Mouse (Mus musculus) kidney, embryonic 16.5 days (tissue): ENCODE measurements at regions not wholly inside any gene's neighbourhood (a gene's known extent, or its start where the extent isn't known, plus 50 kb on each side); places are given as distances from the start of the nearest gene placed in this dataset.
"Not testable (repeated sequence)": the region's sequence is repeated elsewhere in the genome, so short reads cannot be mapped to it uniquely, and the experiment has no call there.

Experiments
- ATAC-seq: fragments of 200-750 bp; cut with Nextera tagmentation; 2 replicates; pipeline ENCODE4 v1.8.0; 2017; ENCODE audit warnings: moderate TSS enrichment; ENCODE audit not compliant: low FRiP score, low TSS enrichment
- H3K27ac ChIP-seq: fragments of 300-500 bp; sonication (generic); 2 replicates; pipeline ENCODE4 v1.5.1; 2014; ENCODE audit warnings: low read length
- H3K27me3 ChIP-seq: fragments of 300-500 bp; sonication (generic); 2 replicates; pipeline ENCODE4 v1.6.1; 2014; ENCODE audit warnings: low read length, control low read depth, mixed read lengths; ENCODE audit not compliant: insufficient read depth
- H3K36me3 ChIP-seq: fragments of 300-500 bp; sonication (generic); 2 replicates; pipeline ENCODE4 v1.6.1; 2014; ENCODE audit warnings: low read length, control low read depth, mixed read lengths; ENCODE audit not compliant: insufficient read depth
- H3K4me1 ChIP-seq: fragments of 300-500 bp; sonication (generic); 2 replicates; pipeline ENCODE4 v1.6.1; 2014; ENCODE audit warnings: low read length, control low read depth, mixed read lengths; ENCODE audit not compliant: insufficient read depth
- H3K4me2 ChIP-seq: fragments of 300-500 bp; sonication (generic); replicated peaks from 2 replicates; pipeline ENCODE4 v1.6.1; 2014; ENCODE audit warnings: low read depth, low read length
- H3K4me3 ChIP-seq: fragments of 300-500 bp; sonication (generic); 2 replicates; pipeline ENCODE4 v1.5.1; 2014; ENCODE audit warnings: mild to moderate bottlenecking, low read length
- H3K9ac ChIP-seq: fragments of 300-500 bp; sonication (generic); replicated peaks from 2 replicates; pipeline ENCODE4 v1.6.1; 2014; ENCODE audit warnings: low read length
- H3K9me3 ChIP-seq: fragments of 300-500 bp; sonication (generic); 2 replicates; pipeline ENCODE4 v1.6.1; 2016; ENCODE audit warnings: low read length, control low read depth
- WGBS: fragments of 180-500 bp; shearing (Covaris S2); extraction: QIAGEN DNeasy Blood & Tissue Kit; methylation state at CpG from one replicate; pipeline ENCODE4 v1.1.7; 2014; 5-methylcytosine and 5-hydroxymethylcytosine counted together

GRCm38 (mm10) chr12:109747776-109748175, 147.6 kb upstream of the Rtl1 start:
- no peak overlapping the region for H3K27ac ChIP-seq
- ATAC-seq = no peak
- H3K36me3 ChIP-seq = no peaks in the 10 kb centered on the region
- H3K4me3 ChIP-seq = no peak overlapping the region
- H3K4me2 ChIP-seq = no peak overlapping the region
- no peak overlapping the region for H3K9ac ChIP-seq
- peaks cover 23% of the 10 kb centered on the region for H3K4me1 ChIP-seq
- no peaks in the 10 kb centered on the region for H3K9me3 ChIP-seq
- H3K27me3 ChIP-seq = peaks cover 5% of the 10 kb centered on the region; the same call in 1 of the 2 replicates
- 63% methylated on average over 13 of the region's 13 CpGs for WGBS

GRCm38 (mm10) chr12:109748326-109749059, 148.4 kb upstream of the Rtl1 start:
- Histone ChIP-seq H3K4me3 (no peak overlapping the region), H3K27ac (no peak overlapping the region), H3K9ac (no peak overlapping the region), H3K4me1 (peaks cover 23% of the 10 kb centered on the region), H3K9me3 (no peaks in the 10 kb centered on the region), H3K36me3 (no peaks in the 10 kb centered on the region), H3K27me3 (peaks cover 5% of the 10 kb centered on the region; the same call in 1 of the 2 replicates), H3K4me2 (no peak overlapping the region)
- WGBS = 61% methylated on average over 12 of the region's 12 CpGs
- ATAC-seq = no peak

GRCm38 (mm10) chr12:109749256-109749655, 149.1 kb upstream of the Rtl1 start:
- H3K9me3 ChIP-seq = no peaks in the 10 kb centered on the region
- peaks cover 23% of the 10 kb centered on the region for H3K4me1 ChIP-seq
- peaks cover 5% of the 10 kb centered on the region; the same call in 1 of the 2 replicates for H3K27me3 ChIP-seq
- H3K9ac ChIP-seq = peak overlapping the region; percentile 19; the same call in 1 of the 2 replicates
- H3K4me3 ChIP-seq = no peak overlapping the region
- no peaks in the 10 kb centered on the region for H3K36me3 ChIP-seq
- peak overlapping the region; percentile 48 for H3K4me2 ChIP-seq
- WGBS = 35% methylated on average over 2 of the region's 2 CpGs
- H3K27ac ChIP-seq = no peak overlapping the region
- no peak for ATAC-seq

GRCm38 (mm10) chr12:109749711-109750243, 149.6 kb upstream of the Rtl1 start:
- peak overlapping the region; percentile 48 for H3K4me2 ChIP-seq
- peak; percentile 92 for ATAC-seq
- no peak overlapping the region for H3K27ac ChIP-seq
- H3K27me3 ChIP-seq = peaks cover 5% of the 10 kb centered on the region; the same call in 1 of the 2 replicates
- H3K4me1 ChIP-seq = peaks cover 23% of the 10 kb centered on the region
- 2% methylated on average over 14 of the region's 14 CpGs for whole genome bisulfite sequencing
- H3K36me3 ChIP-seq = no peaks in the 10 kb centered on the region
- H3K4me3 ChIP-seq = peak overlapping the region; percentile 21
- no peaks in the 10 kb centered on the region for H3K9me3 ChIP-seq
- H3K9ac ChIP-seq = peak overlapping the region; percentile 42; the same call in 1 of the 2 replicates

GRCm38 (mm10) chr12:109754986-109755385, 154.9 kb upstream of the Rtl1 start:
- Histone ChIP-seq H3K4me2 (no peak overlapping the region), H3K4me1 (0 out of 2 replicates have a peak, but pooled peaks cover 3% of the 10 kb centered on the region), H3K4me3 (no peak overlapping the region), H3K27me3 (0 out of 2 replicates have a peak, but pooled peaks cover 5% of the 10 kb centered on the region), H3K36me3 (no peaks in the 10 kb centered on the region), H3K9me3 (no peaks in the 10 kb centered on the region), H3K27ac (no peak overlapping the region), H3K9ac (no peak overlapping the region)
- no peak for ATAC-seq
- WGBS = 89% methylated on average over 7 of the region's 7 CpGs

- Histone ChIP-seq H3K27me3 (no peaks in the 10 kb centered on the region), H3K36me3 (no peaks in the 10 kb centered on the region), H3K9ac (no peak overlapping the region), H3K9me3 (no peaks in the 10 kb centered on the region), H3K27ac (no peak overlapping the region), H3K4me3 (no peak overlapping the region), H3K4me1 (no peaks in the 10 kb centered on the region), H3K4me2 (no peak overlapping the region)
- 64% methylated on average over 4 of the region's 4 CpGs for WGBS
- ATAC-seq = no peak
These were observed 164.2 kb upstream of the Rtl1 start for GRCm38 (mm10) chr12:109764293-109764692.

GRCm38 (mm10) chr12:109766602-109767001, 166.5 kb upstream of the Rtl1 start:
- not testable (repeated sequence) for H3K4me2 ChIP-seq, ATAC-seq, H3K27ac ChIP-seq, H3K9me3 ChIP-seq, H3K4me3 ChIP-seq, H3K9ac ChIP-seq, H3K4me1 ChIP-seq, H3K36me3 ChIP-seq, H3K27me3 ChIP-seq
- WGBS = 86% methylated on average over 5 of the region's 5 CpGs

- Histone ChIP-seq H3K27ac (no peak overlapping the region), H3K4me1 (no peaks in the 10 kb centered on the region), H3K36me3 (no peaks in the 10 kb centered on the region), H3K9me3 (no peaks in the 10 kb centered on the region), H3K4me3 (no peak overlapping the region), H3K9ac (no peak overlapping the region), H3K27me3 (no peaks in the 10 kb centered on the region), H3K4me2 (no peak overlapping the region)
- 75% methylated on average over 2 of the region's 2 CpGs for WGBS
- ATAC-seq = no peak
These were observed 172.4 kb upstream of the Rtl1 start for GRCm38 (mm10) chr12:109772543-109772942.

- H3K4me3 ChIP-seq = no peak overlapping the region
- ATAC-seq = no peak
- H3K27ac ChIP-seq = no peak overlapping the region
- WGBS = 89% methylated on average over 3 of the region's 3 CpGs
- H3K4me2 ChIP-seq = no peak overlapping the region
- H3K27me3 ChIP-seq = no peaks in the 10 kb centered on the region
- no peaks in the 10 kb centered on the region for H3K36me3 ChIP-seq
- no peak overlapping the region for H3K9ac ChIP-seq
- no peaks in the 10 kb centered on the region for H3K4me1 ChIP-seq
- H3K9me3 ChIP-seq = no peaks in the 10 kb centered on the region
These were observed 173.8 kb upstream of the Rtl1 start for GRCm38 (mm10) chr12:109773909-109774313.

- ATAC-seq = no peak
- H3K4me2 ChIP-seq = no peak overlapping the region
- H3K36me3 ChIP-seq = no peaks in the 10 kb centered on the region
- H3K4me3 ChIP-seq = no peak overlapping the region
- no peaks in the 10 kb centered on the region for H3K9me3 ChIP-seq
- no peak overlapping the region for H3K9ac ChIP-seq
- no peaks in the 10 kb centered on the region for H3K27me3 ChIP-seq
- no peak overlapping the region for H3K27ac ChIP-seq
- WGBS = 88% methylated on average over 3 of the region's 3 CpGs
- no peaks in the 10 kb centered on the region for H3K4me1 ChIP-seq
These were observed 198.7 kb upstream of the Rtl1 start for GRCm38 (mm10) chr12:109798846-109799245.
